Mouse (Mus musculus) intestine, postnatal 0 days (tissue): ENCODE results near the gene Tubal3. TPM values are rescaled to one million over a fixed set of nuclear protein-coding genes. Genes with fewer than 3 reads are reported as not detected.

Source experiments
- ATAC-seq: fragments of 200-750 bp; cut with Nextera tagmentation; 2 replicates; pipeline ENCODE4 v1.8.0; 2017; ENCODE audit warnings: mild to moderate bottlenecking, moderate TSS enrichment, moderate library complexity
- H3K27ac ChIP-seq: fragments of 300-500 bp; sonication (generic); 2 replicates; pipeline ENCODE4 v1.5.1; 2014; ENCODE audit warnings: mild to moderate bottlenecking, low read depth, low read length, moderate library complexity
- H3K27me3 ChIP-seq: fragments of 300-500 bp; sonication (generic); replicated peaks from 2 replicates; pipeline ENCODE4 v1.6.1; 2014; ENCODE audit warnings: low read length, mixed read lengths; ENCODE audit not compliant: control insufficient read depth, insufficient read depth
- H3K36me3 ChIP-seq: fragments of 300-500 bp; sonication (generic); 2 replicates; pipeline ENCODE4 v1.6.1; 2014; ENCODE audit warnings: mild to moderate bottlenecking, moderate library complexity; ENCODE audit not compliant: control insufficient read depth, insufficient read depth
- H3K4me1 ChIP-seq: fragments of 300-500 bp; sonication (generic); replicated peaks from 2 replicates; pipeline ENCODE4 v1.6.1; 2014; ENCODE audit warnings: antibody characterized with exemption, low read length, mixed read lengths; ENCODE audit not compliant: control insufficient read depth, insufficient read depth
- H3K4me2 ChIP-seq: fragments of 300-500 bp; sonication (generic); replicated peaks from 2 replicates; pipeline ENCODE4 v1.6.1; 2014; ENCODE audit warnings: low read depth, mild to moderate bottlenecking, moderate library complexity
- H3K4me3 ChIP-seq: fragments of 300-500 bp; sonication (generic); 2 replicates; pipeline ENCODE4 v1.5.1; 2014; ENCODE audit warnings: low read depth, low read length
- H3K9ac ChIP-seq: fragments of 300-500 bp; sonication (generic); 2 replicates; pipeline ENCODE4 v1.6.1; 2014; ENCODE audit warnings: mild to moderate bottlenecking, low read depth, low read length
- H3K9me3 ChIP-seq: fragments of 300-500 bp; sonication (generic); 2 replicates; pipeline ENCODE4 v1.6.1; 2016; ENCODE audit warnings: mixed run types; ENCODE audit not compliant: control insufficient read depth
- CTCF ChIP-seq: sonication (generic); IDR thresholded peaks from 2 replicates; pipeline ENCODE4 v1.5.1; 2016; ENCODE audit warnings: low read depth, mild to moderate bottlenecking, control low read depth, antibody characterized with exemption, moderate library complexity
- WGBS: fragments of 180-500 bp; shearing (Covaris S2); extraction: QIAGEN DNeasy Blood & Tissue Kit; methylation state at CpG from one replicate; pipeline ENCODE4 v1.1.7; 2014; 5-methylcytosine and 5-hydroxymethylcytosine counted together
- polyA plus RNA-seq: library from polyadenylated mRNA; unstranded; fragments of >200 nt; fragmentation: Nextera tagmentation; extraction: Ambion mirVana; gene quantifications from 2 replicates; pipeline ENCODE4 v1.2.1, GENCODE M21; 2015

The Tubal3 gene
- polyA plus RNA-seq: 44.1 and 58.4 TPM in 2 replicates

GRCm38 (mm10) chr13:3917571-3918311, at the start of gene Tubal3, which contains the start of gene Net1:
Gene Tubal3, plus strand, starts transcription at chr13:3918274.
Gene Net1, minus strand, starts transcription at chr13:3918220.
- H3K9ac ChIP-seq: peak within 1 kb of the TSS; percentile 82
- peak within 1 kb of the TSS; percentile 95 for H3K4me3 ChIP-seq
- no peaks in the 10 kb centered on the region for H3K27me3 ChIP-seq
- TF ChIP-seq CTCF: no peak
- H3K4me2 ChIP-seq: peak within 1 kb of the TSS; percentile 86
- H3K27ac ChIP-seq: peak within 1 kb of the TSS; percentile 50; the same call in 1 of the 2 replicates
- no peaks in the 10 kb centered on the region for H3K36me3 ChIP-seq
- H3K9me3 ChIP-seq: no peaks in the 10 kb centered on the region
- under 1% methylated on average over 52 of the region's 52 CpGs for WGBS
- H3K4me1 ChIP-seq: no peaks in the 10 kb centered on the region
- peak; percentile 94 for ATAC-seq

DNA sequence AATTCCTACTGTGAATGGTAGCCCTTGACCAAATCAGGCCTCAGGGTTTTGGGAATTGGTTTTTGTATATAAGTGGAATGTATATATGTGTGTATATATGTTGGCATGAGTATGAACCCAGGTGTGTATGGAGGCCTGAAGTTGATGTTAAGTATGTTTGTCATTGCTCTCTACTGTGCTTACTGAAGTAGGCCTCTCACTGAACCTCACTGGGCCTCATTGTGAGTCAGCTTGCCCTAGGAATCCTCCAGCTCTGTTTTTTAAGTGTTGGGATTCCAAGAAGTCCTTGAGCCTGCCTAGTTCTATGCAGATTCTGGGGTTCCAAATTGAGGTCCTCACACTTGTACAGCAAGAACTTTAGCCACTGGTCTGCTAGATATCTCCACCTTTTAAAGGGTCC, 48.2 kb upstream of the Tubal3 start:
- H3K4me3 ChIP-seq: no peak overlapping the region
- no peak for ATAC-seq
- no peak overlapping the region for H3K27ac ChIP-seq
- H3K4me2 ChIP-seq: no peak overlapping the region
- H3K27me3 ChIP-seq: no peaks in the 10 kb centered on the region
- H3K9ac ChIP-seq: no peak overlapping the region
- H3K4me1 ChIP-seq: no peaks in the 10 kb centered on the region
- H3K36me3 ChIP-seq: no peaks in the 10 kb centered on the region
- H3K9me3 ChIP-seq: no peaks in the 10 kb centered on the region
- TF ChIP-seq CTCF: no peak

GRCm38 (mm10) chr13:3872832-3873231, 45.2 kb upstream of the Tubal3 start:
- Histone ChIP-seq H3K4me1 (no peaks in the 10 kb centered on the region), H3K9me3 (no peaks in the 10 kb centered on the region), H3K4me3 (no peak overlapping the region), H3K27me3 (no peaks in the 10 kb centered on the region), H3K4me2 (no peak overlapping the region), H3K27ac (no peak overlapping the region), H3K9ac (no peak overlapping the region), H3K36me3 (no peaks in the 10 kb centered on the region)
- no peak for ATAC-seq
- TF ChIP-seq CTCF: no peak
- 90% methylated on average over 4 of the region's 4 CpGs for WGBS

- Histone ChIP-seq H3K4me1 (no peaks in the 10 kb centered on the region), H3K4me3 (no peak overlapping the region), H3K27ac (no peak overlapping the region), H3K27me3 (no peaks in the 10 kb centered on the region), H3K9ac (no peak overlapping the region), H3K36me3 (peaks cover 6% of the 10 kb centered on the region; the same call in 1 of the 2 replicates), H3K4me2 (no peak overlapping the region), H3K9me3 (no peaks in the 10 kb centered on the region)
- 69% methylated on average over 6 of the region's 6 CpGs for WGBS
- TF ChIP-seq CTCF: no peak
- ATAC-seq: no peak
Observed at GRCm38 (mm10) chr13:3876448-3876847, 41.6 kb upstream of the Tubal3 start.

GRCm38 (mm10) chr13:3877185-3877584, 40.9 kb upstream of the Tubal3 start:
- no peak for ATAC-seq
- peaks cover 13% of the 10 kb centered on the region for H3K36me3 ChIP-seq
- H3K9me3 ChIP-seq: no peaks in the 10 kb centered on the region
- no peak overlapping the region for H3K27ac ChIP-seq
- H3K4me3 ChIP-seq: no peak overlapping the region
- WGBS: 60% methylated on average over 6 of the region's 6 CpGs
- H3K4me1 ChIP-seq: no peaks in the 10 kb centered on the region
- H3K4me2 ChIP-seq: no peak overlapping the region
- H3K27me3 ChIP-seq: no peaks in the 10 kb centered on the region
- no peak for TF ChIP-seq CTCF
- no peak overlapping the region for H3K9ac ChIP-seq

- H3K4me3 ChIP-seq: no peak overlapping the region
- no peaks in the 10 kb centered on the region for H3K9me3 ChIP-seq
- ATAC-seq: no peak
- H3K36me3 ChIP-seq: peaks cover 15% of the 10 kb centered on the region
- WGBS: 69% methylated on average over 4 of the region's 4 CpGs
- H3K27me3 ChIP-seq: no peaks in the 10 kb centered on the region
- no peak overlapping the region; the same call in 1 of the 2 replicates for H3K27ac ChIP-seq
- H3K4me2 ChIP-seq: no peak overlapping the region
- H3K4me1 ChIP-seq: no peaks in the 10 kb centered on the region
- H3K9ac ChIP-seq: no peak overlapping the region
- no peak for TF ChIP-seq CTCF
Observed at GRCm38 (mm10) chr13:3877679-3878220, 40.3 kb upstream of the Tubal3 start.
